Mouse (Mus musculus) forebrain, embryonic 12.5 days (tissue): ENCODE results near the gene Rpp38. TPM values are rescaled to one million over a fixed set of nuclear protein-coding genes. Genes with fewer than 3 reads are reported as not detected.
A peak's percentile ranks its signal among the peaks of the same experiment; 100 is the strongest.

ENCODE experiments used
- ATAC-seq: fragments of 200-750 bp; cut with Nextera tagmentation; 2 replicates; pipeline ENCODE4 v1.8.0; 2017; ENCODE audit warnings: moderate TSS enrichment; ENCODE audit not compliant: low FRiP score
- H3K27ac ChIP-seq: fragments of 300-500 bp; sonication (generic); 2 replicates; pipeline ENCODE4 v1.5.1; 2016; ENCODE audit warnings: mild to moderate bottlenecking
- H3K27me3 ChIP-seq: fragments of 300-500 bp; sonication (generic); 2 replicates; pipeline ENCODE4 v1.6.1; 2016; ENCODE audit warnings: mild to moderate bottlenecking
- H3K36me3 ChIP-seq: fragments of 300-500 bp; sonication (generic); replicated peaks from 2 replicates; pipeline ENCODE4 v1.6.1; 2016; ENCODE audit warnings: mild to moderate bottlenecking
- H3K4me1 ChIP-seq: fragments of 300-500 bp; sonication (generic); 2 replicates; pipeline ENCODE4 v1.6.1; 2016
- H3K4me2 ChIP-seq: fragments of 300-500 bp; sonication (generic); 2 replicates; pipeline ENCODE4 v1.6.1; 2016; ENCODE audit warnings: mild to moderate bottlenecking, moderate library complexity
- H3K4me3 ChIP-seq: fragments of 300-500 bp; sonication (generic); replicated peaks from 2 replicates; pipeline ENCODE4 v1.5.1; 2016; ENCODE audit warnings: mild to moderate bottlenecking
- H3K9ac ChIP-seq: fragments of 300-500 bp; sonication (generic); 2 replicates; pipeline ENCODE4 v1.6.1; 2016; ENCODE audit warnings: mild to moderate bottlenecking
- H3K9me3 ChIP-seq: fragments of 300-500 bp; sonication (generic); 2 replicates; pipeline ENCODE4 v1.6.1; 2016
- WGBS: fragments of 180-500 bp; shearing (Covaris S2); methylation state at CpG from one replicate; pipeline ENCODE4 v1.1.7; 2016; 5-methylcytosine and 5-hydroxymethylcytosine counted together
- polyA plus RNA-seq: library from polyadenylated mRNA; unstranded; fragments of >200 nt; fragmentation: Nextera tagmentation; extraction: Ambion mirVana; gene quantifications from 2 replicates; pipeline ENCODE4 v1.2.1, GENCODE M21; 2016

The Rpp38 gene
- polyA plus RNA-seq: 16.8 and 17.6 TPM in 2 replicates

DNA sequence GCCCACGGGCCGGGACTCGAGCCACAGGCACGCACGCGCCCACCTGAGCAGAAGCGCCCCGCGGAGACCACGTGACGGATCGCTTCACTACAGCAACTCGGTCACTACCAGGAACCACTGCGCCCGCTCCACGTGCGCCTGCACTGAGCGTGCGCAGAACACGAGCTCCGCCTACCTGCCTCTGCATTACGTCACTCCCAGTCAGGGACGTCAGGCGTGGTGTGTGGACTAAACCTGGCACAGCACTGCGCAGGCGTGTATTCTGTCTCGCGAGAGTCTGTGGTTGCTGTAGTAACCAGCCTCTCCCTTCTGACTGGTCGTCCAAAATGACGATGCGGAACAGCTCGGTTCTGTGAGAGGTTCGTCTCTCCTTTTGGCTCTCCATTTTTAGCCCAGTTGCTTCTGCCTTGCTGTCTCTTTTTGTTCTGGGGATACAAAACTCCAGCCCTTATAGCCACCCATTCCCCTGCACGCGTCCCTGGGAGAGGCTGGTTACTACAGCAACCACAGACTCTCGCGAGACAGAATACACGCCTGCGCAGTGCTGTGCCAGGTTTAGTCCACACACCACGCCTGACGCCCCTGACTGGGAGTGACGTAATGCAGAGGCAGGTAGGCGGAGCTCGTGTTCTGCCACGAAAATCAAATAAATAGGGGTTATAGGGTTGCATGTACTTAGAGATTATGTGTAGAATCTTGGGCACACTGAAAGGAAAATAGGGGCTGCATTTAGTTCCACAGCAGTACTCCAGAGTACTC, at the start of gene Rpp38:
Rpp38 (minus strand) TSS at position 160 of the 759 bp plus-strand sequence.
- peak; percentile 99 for ATAC-seq
- Histone ChIP-seq H3K9me3 (no peaks in the 10 kb centered on the region), H3K4me1 (peaks cover 23% of the 10 kb centered on the region), H3K27me3 (peaks cover 16% of the 10 kb centered on the region; the same call in 1 of the 2 replicates), H3K27ac (peak within 1 kb of the TSS; percentile 42; the same call in 1 of the 2 replicates), H3K4me3 (peak within 1 kb of the TSS; percentile 67), H3K9ac (peak within 1 kb of the TSS; percentile 61), H3K36me3 (peaks cover 16% of the 10 kb centered on the region), H3K4me2 (peak within 1 kb of the TSS; percentile 70)
- under 1% methylated on average over 45 of the region's 45 CpGs for WGBS

GRCm38 (mm10) chr2:3365127-3365526, 32.7 kb upstream of the Rpp38 start:
- 39% methylated on average over 4 of the region's 4 CpGs for WGBS
- H3K4me2 ChIP-seq: no peak overlapping the region
- no peaks in the 10 kb centered on the region for H3K36me3 ChIP-seq
- no peak overlapping the region for H3K4me3 ChIP-seq
- no peak overlapping the region for H3K27ac ChIP-seq
- H3K9me3 ChIP-seq: no peaks in the 10 kb centered on the region
- no peaks in the 10 kb centered on the region for H3K27me3 ChIP-seq
- peaks cover 3% of the 10 kb centered on the region; the same call in 1 of the 2 replicates for H3K4me1 ChIP-seq
- ATAC-seq: no peak
- H3K9ac ChIP-seq: no peak overlapping the region

DNA sequence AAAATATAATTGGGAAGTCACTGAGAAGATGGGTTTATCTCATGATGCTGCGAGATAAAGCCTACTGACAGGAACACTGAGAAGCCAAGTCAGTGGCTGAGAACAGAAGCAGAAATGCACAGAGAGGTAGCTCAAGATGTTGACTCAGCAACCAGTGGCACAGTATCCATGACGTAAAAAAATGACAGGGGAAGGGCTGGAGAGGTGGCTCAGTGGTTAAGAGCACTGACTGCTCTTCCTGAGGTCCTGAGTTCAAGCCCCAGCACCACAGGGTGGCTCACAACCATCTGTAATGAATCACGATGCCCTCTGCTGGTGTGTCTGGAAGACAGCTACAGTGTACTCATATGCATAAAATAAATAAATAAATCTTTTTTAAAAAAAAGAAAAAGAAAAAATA, 28.6 kb upstream of the Rpp38 start:
- no peak overlapping the region for H3K4me3 ChIP-seq
- H3K27me3 ChIP-seq: no peaks in the 10 kb centered on the region
- no peak overlapping the region for H3K27ac ChIP-seq
- H3K9me3 ChIP-seq: no peaks in the 10 kb centered on the region
- H3K4me2 ChIP-seq: no peak overlapping the region
- WGBS: 86% methylated on average over 3 of the region's 3 CpGs
- no peaks in the 10 kb centered on the region for H3K36me3 ChIP-seq
- H3K4me1 ChIP-seq: peaks cover 3% of the 10 kb centered on the region; the same call in 1 of the 2 replicates
- H3K9ac ChIP-seq: no peak overlapping the region
- ATAC-seq: no peak

- Histone ChIP-seq H3K4me2 (no peak overlapping the region), H3K36me3 (no peaks in the 10 kb centered on the region), H3K4me1 (no peaks in the 10 kb centered on the region), H3K4me3 (no peak overlapping the region), H3K9me3 (no peaks in the 10 kb centered on the region), H3K27me3 (no peaks in the 10 kb centered on the region), H3K9ac (no peak overlapping the region), H3K27ac (no peak overlapping the region)
- no peak for ATAC-seq
- WGBS: 81% methylated on average over 3 of the region's 3 CpGs
These were observed 25.4 kb upstream of the Rpp38 start for GRCm38 (mm10) chr2:3357887-3358286.

- H3K4me1 ChIP-seq: no peaks in the 10 kb centered on the region
- H3K27me3 ChIP-seq: no peaks in the 10 kb centered on the region
- H3K4me2 ChIP-seq: no peak overlapping the region
- H3K27ac ChIP-seq: no peak overlapping the region
- WGBS: 84% methylated on average over 3 of the region's 3 CpGs
- no peaks in the 10 kb centered on the region for H3K36me3 ChIP-seq
- ATAC-seq: no peak
- no peak overlapping the region for H3K9ac ChIP-seq
- H3K9me3 ChIP-seq: no peaks in the 10 kb centered on the region
- no peak overlapping the region for H3K4me3 ChIP-seq
These were observed 23.9 kb upstream of the Rpp38 start for GRCm38 (mm10) chr2:3356311-3356710.

DNA sequence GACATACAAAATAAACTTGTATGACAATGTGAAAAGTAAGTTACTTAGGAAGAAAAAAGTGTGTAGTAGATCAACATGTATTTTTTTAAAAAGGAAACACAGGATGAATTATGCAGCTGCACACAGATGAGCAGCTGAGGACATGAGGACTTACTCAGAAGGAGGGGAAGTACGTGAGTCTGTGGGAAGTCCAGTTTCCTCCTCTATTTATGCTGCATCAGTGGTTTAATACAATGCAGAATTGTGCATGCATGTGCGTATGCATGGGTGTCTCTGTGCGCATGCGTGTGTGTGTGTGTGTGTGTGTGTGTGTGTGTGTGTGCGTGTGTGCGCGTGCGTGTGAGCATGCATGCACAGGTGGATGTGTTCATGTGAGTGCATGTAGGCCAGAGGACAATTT, 23.4 kb upstream of the Rpp38 start:
- H3K4me1 ChIP-seq: no peaks in the 10 kb centered on the region
- no peak overlapping the region for H3K27ac ChIP-seq
- ATAC-seq: no peak
- H3K4me3 ChIP-seq: no peak overlapping the region
- no peaks in the 10 kb centered on the region for H3K36me3 ChIP-seq
- no peaks in the 10 kb centered on the region for H3K9me3 ChIP-seq
- 85% methylated on average over 8 of the region's 8 CpGs for WGBS
- no peak overlapping the region for H3K4me2 ChIP-seq
- H3K27me3 ChIP-seq: no peaks in the 10 kb centered on the region
- no peak overlapping the region for H3K9ac ChIP-seq

DNA sequence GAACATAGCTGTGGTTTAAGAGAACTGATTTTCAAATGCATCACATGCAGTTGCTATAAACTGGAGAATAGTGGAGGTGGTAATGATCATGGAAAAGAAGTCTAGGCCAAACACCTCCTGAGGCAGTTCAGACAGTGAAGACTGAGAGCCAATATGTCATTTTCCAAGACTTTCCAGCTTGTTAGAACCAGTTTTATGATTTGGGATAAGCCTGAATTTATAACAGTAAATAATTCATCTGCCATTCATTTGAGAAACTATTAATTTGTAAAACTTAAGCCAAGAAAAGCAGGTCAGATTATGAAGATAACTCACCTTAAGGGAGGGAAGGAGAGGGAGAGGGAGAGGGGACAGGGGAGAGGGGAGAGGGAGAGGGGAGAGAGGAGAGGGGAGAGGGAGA, 20.7 kb upstream of the Rpp38 start:
- Histone ChIP-seq H3K4me2 (no peak overlapping the region), H3K4me1 (no peaks in the 10 kb centered on the region), H3K4me3 (no peak overlapping the region), H3K36me3 (no peaks in the 10 kb centered on the region), H3K27ac (no peak overlapping the region), H3K27me3 (no peaks in the 10 kb centered on the region), H3K9me3 (no peaks in the 10 kb centered on the region), H3K9ac (no peak overlapping the region)
- ATAC-seq: no peak

GRCm38 (mm10) chr2:3348919-3349318, 16.5 kb upstream of the Rpp38 start:
- no peaks in the 10 kb centered on the region for H3K9me3 ChIP-seq
- 0 out of 2 replicates have a peak, but pooled peaks cover 4% of the 10 kb centered on the region for H3K27me3 ChIP-seq
- H3K27ac ChIP-seq: no peak overlapping the region
- WGBS: 18% methylated on average over 3 of the region's 3 CpGs
- ATAC-seq: no peak
- no peaks in the 10 kb centered on the region for H3K36me3 ChIP-seq
- H3K9ac ChIP-seq: no peak overlapping the region
- no peaks in the 10 kb centered on the region for H3K4me1 ChIP-seq
- H3K4me2 ChIP-seq: no peak overlapping the region
- H3K4me3 ChIP-seq: no peak overlapping the region

GRCm38 (mm10) chr2:3348422-3348821, 16.0 kb upstream of the Rpp38 start:
- 82% methylated on average over 4 of the region's 4 CpGs for WGBS
- no peak for ATAC-seq

GRCm38 (mm10) chr2:3335611-3336301, 3.3 kb upstream of the Rpp38 start, which contains the start of gene Acbd7:
TSS of gene Acbd7 (plus strand) at chr2:3336168.
- H3K9me3 ChIP-seq: no peaks in the 10 kb centered on the region
- peak; percentile 22; the same call in 1 of the 2 replicates for ATAC-seq
- peaks cover 18% of the 10 kb centered on the region for H3K27me3 ChIP-seq
- H3K4me1 ChIP-seq: peaks cover 21% of the 10 kb centered on the region
- peak within 1 kb of the TSS; percentile 25 for H3K4me3 ChIP-seq
- H3K36me3 ChIP-seq: no peaks in the 10 kb centered on the region
- H3K4me2 ChIP-seq: peak within 1 kb of the TSS; percentile 50
- no peak within 1 kb of the TSS for H3K27ac ChIP-seq
- H3K9ac ChIP-seq: peak within 1 kb of the TSS; percentile 25
- WGBS: 6% methylated on average over 20 of the region's 20 CpGs

More at GRCm38 (mm10) chr2:3348422-3348821, 16.0 kb upstream of the Rpp38 start:
- no peaks in the 10 kb centered on the region for H3K4me1 ChIP-seq
- H3K9me3 ChIP-seq: no peaks in the 10 kb centered on the region
- H3K9ac ChIP-seq: no peak overlapping the region
- H3K36me3 ChIP-seq: no peaks in the 10 kb centered on the region
- no peak overlapping the region for H3K27ac ChIP-seq
- H3K4me3 ChIP-seq: no peak overlapping the region
- no peak overlapping the region for H3K4me2 ChIP-seq
- 0 out of 2 replicates have a peak, but pooled peaks cover 4% of the 10 kb centered on the region for H3K27me3 ChIP-seq

DNA sequence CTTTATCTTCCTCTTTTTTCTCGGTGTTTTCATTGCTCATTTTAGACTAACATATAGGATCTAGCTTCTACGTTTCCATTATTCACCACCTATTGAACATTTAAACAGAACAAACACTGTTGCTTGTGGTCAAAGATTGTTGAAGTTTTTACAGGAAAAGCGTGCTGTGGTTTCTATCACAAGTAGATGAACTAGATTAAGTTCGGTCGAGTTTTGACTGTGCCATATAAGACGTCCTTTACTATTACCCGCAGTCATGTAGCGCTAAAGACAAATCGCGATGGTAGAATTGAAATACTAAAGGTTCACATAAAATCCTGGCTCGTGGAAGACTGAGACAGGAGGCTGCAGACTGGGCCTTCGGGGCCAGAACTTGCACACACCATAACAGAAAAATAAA, 1.3 kb upstream of the Rpp38 start:
- H3K36me3 ChIP-seq: peaks cover 8% of the 10 kb centered on the region
- 93% methylated on average over 12 of the region's 12 CpGs for WGBS

DNA sequence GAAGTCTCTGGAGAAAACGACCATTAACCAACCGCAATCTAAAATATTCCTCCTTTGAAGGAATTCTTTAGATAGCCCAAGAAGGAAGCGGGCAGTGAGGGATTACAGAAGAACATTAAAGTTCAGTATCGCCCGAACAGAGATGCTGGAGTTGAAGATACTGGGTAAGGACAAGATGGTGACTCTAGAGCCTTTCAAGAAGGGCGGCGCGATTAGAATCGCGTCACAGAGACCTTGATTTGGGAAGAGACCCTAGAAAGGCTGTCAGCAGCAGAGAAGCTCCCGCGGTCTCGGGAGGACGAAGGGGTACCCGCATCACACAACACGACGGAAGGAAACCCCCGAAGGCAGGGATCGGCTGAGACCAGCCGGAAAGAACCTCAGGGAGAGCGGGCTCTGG, 387 bp downstream of the Rpp38 start:
- Histone ChIP-seq H3K27ac (peak overlapping the region; percentile 21; the same call in 1 of the 2 replicates), H3K4me3 (peak overlapping the region; percentile 67), H3K27me3 (peaks cover 14% of the 10 kb centered on the region; the same call in 1 of the 2 replicates), H3K4me2 (peak overlapping the region; percentile 70), H3K9me3 (no peaks in the 10 kb centered on the region), H3K4me1 (peaks cover 23% of the 10 kb centered on the region), H3K9ac (peak overlapping the region; percentile 61), H3K36me3 (peaks cover 19% of the 10 kb centered on the region)
- 2% methylated on average over 21 of the region's 21 CpGs for WGBS
- ATAC-seq: no peak

More for the DNA sequence above, 1.3 kb upstream of the Rpp38 start:
- no peak for ATAC-seq
- Histone ChIP-seq H3K4me1 (peaks cover 23% of the 10 kb centered on the region), H3K9me3 (no peaks in the 10 kb centered on the region), H3K9ac (no peak overlapping the region), H3K4me2 (no peak overlapping the region), H3K27ac (no peak overlapping the region), H3K4me3 (no peak overlapping the region), H3K27me3 (peaks cover 18% of the 10 kb centered on the region)
